Mouse (Mus musculus): ENCODE measurements around the gene Prickle1. TPM values are rescaled to one million over a fixed set of nuclear protein-coding genes. Genes with fewer than 3 reads are reported as not detected.

The Prickle1 gene
- polyA plus RNA-seq (2012; rRNA removed), result 9.8 and 11.5 TPM in 2 replicates

DNA sequence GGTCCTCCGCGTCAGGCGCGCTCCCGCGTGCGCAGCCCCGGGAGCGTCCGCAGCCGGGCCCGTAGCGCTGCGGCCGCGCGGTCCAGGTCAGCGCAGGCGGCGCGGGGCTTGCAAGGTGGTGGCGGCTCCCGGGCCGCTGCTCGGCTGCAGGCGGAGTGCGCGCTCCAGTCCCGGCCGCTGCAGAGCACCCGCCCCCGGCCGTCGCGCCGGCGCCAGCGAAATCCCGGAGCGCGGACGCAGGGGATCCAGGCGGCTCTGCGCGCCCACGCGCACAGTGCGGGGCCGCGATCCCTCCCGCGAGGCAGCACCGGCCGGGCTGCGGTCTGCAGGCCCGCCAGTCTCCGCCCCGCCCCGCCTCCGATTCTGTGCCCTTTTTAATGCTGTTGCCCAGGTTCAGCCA is at the start of gene Prickle1:
Gene Prickle1 (minus strand): TSS at position 146 of the 400 bp plus-strand sequence.
- DNase-seq (ENCODE audit: low read depth), result no peak

DNA sequence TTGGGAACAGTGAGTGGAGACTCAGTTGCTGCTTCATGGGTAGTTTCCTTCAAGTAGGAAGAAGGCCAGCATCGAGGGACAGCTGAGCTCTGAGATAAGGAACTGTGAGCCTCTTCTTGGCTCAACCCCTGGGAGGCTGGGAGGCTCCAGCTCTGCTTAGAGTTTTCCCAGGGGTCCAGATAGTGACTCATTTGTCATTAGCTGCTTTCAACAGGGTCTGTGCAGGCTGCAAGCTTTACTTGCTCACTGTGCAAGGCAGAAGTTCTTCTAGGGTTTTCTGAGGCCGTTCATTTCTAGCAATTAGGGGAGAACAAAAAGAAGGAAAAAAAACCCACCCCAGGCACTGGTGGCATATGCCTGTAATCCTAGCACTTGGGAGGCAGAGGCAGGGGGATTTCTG is 44.5 kb upstream of the Prickle1 start:
- no peak for DNase-seq (ENCODE audit: low read depth)

DNA sequence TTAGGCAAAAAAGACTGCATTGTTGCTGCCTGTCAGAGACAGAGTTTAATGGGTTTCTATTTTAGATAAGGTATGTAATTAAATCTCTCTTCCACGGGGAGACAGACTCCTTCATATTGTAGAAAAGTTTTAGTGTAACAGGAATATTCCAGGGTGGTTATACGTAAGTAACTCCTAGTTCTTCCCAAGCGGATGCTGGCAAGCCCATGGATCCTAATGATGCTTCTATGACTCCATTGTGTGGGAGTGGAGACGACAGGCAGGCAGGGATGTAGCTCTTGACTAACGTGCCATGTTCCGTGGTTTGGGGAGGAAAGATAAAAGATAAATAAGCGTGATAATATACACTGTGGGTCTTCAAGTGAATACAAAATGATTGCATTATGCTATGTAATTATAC is 41.3 kb upstream of the Prickle1 start:
- no peak for DNase-seq (ENCODE audit: low read depth)

DNA sequence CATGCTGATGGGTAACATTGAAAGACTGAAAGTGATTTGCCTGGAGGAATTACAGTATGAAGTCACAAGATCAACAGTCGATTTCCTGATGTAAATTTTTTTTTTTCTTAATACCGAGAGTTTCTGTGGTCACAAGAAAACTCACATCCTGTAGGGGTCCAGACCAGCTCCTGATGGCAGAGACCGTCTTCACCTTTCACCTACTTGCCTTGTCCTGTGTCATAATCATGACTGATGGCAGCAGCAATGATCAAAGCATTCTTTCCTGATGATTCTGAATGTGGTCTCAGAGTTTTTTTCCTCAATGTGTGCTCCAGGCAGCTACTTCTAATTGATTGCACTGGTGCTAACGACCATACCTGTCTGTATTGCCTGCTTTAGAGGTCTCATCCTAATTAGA is 39.9 kb upstream of the Prickle1 start:
- DNase-seq (ENCODE audit: low read depth), result no peak

DNA sequence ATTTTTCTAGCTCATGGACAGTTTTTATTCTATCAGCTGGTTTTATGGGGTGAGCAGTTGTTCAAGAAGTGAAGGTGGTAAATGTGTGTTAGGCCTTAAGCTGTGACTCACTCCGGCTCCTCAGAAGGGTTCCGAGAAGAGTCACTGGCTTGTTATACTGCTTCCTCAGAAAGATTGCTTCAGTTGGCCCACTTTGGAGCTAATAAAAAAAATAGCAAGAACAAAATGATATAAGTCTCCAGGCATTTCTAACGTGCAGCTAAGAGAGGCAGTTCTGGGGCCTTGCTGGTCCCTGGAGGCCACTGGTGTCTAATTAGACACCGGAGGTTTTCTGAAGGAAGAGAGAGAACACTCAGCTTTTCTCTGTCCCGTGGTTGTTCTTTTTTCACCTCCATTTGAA is 38.8 kb upstream of the Prickle1 start:
- no peak for DNase-seq (ENCODE audit: low read depth)

DNA sequence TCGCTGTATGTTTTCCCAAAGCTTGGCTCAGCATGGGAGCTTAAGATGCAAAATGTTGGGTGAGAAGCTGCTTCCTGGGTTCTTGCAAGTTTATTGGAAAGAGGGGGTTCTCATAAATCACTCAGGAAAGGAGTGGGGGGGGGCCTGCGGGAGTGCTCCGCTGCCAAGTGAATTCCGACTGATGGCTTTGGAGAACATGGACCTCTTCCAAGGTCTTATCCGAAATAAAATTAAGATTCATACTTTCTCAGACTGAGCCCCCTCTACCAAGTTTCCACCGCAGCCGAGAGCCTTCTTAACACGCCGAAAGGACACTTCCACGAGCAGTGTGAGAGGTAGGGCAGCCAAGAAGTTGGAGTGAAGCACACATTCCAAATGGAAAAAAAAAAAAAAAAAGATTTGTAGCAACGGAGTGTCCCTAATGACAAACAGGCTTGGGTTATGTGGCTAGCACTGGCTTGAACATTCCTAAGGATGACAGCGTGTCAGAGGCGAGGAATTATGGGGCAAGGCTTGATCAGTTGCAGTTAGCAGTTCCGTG is 34.4 kb upstream of the Prickle1 start:
- no peak for DNase-seq (ENCODE audit: low read depth)

DNA sequence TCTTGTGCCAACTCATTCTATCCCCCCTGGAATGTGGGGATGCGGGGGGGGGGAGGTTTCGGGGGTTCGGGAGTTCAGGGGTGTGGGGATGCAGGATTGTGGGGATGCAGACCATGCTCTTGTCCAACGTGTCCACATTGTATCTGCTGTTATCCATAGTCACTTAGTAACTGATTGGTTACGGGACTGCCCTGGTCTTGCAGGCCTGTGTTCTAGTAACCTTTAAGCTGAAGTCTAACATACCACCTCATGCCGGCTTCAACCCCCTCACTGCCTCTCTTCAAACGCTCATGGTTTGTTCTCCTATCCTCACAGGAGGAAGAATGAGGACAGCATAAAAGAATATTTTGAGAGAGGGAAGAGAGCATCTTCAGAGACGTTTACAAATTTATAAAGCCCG is 33.5 kb upstream of the Prickle1 start:
- DNase-seq (ENCODE audit: low read depth), result no peak

DNA sequence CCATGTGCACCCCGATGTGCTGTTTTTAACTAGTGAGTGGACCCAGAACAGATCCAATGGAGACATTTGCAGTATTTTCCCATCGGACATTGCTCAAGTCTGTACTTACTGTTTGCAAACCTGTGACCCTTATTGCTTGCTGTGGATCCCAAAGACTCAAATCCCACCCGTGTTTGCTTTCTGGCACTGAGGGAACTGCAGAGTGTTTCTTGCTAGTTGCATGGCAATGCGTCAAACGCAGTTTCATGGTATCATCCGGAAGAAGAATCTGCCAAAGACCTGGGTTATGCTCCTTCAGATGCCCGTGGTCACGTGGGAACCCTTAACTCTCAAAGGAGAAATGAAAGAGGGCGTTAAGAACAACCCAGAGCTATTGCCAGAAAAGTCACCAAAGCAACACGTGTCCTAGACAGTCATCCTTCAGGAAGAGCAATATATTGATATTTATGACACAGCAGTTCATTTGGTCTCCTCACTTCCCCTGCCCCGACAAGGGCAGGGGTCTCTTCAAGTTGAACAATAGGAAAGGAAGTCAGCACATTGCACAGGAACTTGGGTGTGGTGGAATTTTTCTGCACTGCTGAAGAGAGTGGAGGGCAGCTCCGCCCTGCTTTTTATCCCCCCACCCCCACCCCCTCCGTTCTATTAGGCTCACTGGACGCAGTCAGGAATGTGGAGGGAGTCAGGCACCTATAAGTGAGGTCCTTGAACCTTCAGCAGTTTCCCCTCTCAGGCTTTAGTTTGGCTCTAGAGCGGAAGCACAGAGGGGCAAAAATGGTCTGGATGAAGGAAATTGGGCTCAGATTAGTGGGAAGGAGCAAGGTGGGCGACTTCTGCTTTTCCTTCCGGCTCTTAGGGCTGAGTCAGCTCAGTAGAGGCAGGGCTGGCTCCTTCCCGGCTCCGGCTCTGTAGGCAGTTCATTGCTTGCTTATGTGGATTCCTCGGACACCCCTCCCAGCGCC is 32.4 kb upstream of the Prickle1 start:
- no peak for DNase-seq (ENCODE audit: low read depth)

DNA sequence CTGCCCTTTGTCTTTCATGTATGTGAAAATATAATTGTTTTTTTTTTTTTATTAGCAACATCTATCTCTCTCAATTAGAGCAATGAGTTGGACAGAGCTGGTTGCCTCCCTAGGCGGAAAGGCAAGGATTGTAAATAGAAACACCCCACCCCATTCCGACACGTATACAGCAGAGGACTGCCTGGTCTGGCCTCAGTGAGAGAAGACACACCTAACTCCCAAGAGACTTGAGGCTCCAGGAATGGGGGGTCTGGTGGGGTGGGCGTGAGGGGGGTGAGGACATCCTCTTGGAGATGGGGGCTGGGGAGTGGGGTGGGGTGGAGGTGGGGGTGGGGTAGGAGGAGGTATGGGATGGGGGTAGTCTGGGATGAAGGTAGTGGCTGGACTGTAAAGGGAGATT is 23.9 kb upstream of the Prickle1 start:
- DNase-seq (ENCODE audit: low read depth), result no peak

DNA sequence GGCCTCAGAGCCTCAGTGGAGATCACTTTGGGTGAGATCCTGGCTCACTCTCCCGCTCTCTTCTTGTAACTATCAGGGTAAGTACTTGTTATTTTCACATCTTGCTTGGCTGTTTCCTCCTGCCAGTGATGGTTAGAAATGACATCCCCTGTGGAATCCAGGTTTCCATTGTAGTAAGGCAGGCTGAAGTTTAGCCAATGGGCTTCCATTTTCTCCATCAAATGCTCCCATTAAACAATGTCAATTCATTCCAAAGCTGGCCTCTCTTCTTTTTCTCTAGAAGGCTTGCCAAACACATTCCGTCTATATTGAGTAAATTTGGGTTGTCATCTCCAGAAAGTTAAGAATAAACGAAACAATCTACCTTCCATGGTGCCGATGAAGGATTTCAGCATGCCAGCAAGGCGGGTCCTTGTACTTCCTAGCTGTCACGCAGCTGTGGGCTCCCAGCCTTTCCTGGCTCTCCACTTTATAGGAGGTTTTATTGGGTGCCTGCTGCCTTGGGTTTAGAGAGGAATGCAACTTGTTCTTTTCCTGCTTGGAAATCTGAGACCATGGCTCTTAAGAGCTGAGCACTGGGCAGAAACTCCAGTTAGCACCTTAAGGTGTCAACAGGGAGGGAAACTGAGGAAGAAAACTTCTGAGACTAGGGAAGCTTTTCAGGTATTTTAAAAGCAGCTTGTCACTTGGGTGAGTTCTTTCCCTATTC is 22.9 kb upstream of the Prickle1 start:
- no peak for DNase-seq (ENCODE audit: low read depth)

DNA sequence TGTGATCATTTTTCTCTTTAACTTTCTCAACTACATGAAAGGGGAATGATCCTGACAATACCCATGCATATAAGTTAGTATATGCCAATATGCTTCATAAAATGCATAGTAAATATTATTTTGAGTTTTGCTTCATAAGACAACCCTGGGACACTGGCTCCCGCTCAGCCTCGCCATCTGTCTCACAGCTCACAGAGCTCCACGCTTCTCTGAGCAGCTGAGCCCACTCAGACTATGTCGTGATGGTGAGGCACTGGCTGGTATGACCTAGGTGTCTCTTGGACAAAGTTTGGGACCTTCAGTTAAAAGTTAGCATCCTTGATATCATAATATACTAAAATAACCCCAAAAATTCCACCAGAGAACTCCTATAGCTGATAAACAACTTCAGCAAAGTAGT is 20.6 kb upstream of the Prickle1 start:
- DNase-seq (ENCODE audit: low read depth), result no peak

DNA sequence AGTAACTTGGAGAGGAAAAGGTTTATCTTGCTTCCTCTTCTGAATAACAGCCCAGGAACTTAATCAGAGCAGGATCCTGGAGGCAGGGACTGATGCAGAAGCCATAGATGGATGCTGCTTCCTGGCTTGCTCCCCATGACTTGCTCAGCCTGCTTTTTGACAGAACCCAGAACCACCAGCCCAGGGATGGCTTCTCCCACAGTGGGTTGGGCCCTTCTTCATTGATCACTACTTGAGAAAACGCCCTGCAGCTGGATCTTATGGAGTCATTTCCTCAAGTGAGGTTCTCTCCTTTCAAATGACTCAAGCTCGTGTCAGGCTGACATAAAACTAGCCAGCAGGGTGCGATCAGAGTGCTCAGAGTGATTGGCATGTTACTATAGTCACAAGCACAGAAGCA is 19.3 kb upstream of the Prickle1 start:
- no peak for DNase-seq (ENCODE audit: low read depth)

DNA sequence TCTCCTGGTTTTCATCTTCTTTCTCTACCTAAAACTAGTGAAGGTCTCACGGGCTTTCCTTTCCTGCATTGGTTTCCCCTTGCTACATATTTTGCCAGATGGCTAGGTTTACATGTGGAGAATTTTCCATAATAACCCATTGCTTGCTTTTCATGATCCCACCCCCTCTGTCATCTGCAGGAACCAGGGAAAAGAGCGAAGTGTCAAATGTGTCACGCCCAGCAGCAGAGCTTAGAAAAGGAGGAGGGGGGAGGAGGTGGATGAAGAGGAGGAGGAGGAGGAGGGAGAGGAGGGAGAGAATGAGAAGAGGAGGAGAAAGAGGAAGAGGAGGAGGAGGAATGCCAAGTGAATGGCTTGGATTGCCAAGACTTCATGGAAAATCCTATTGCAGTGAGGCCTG is 17.9 kb upstream of the Prickle1 start:
- DNase-seq (ENCODE audit: low read depth), result no peak

DNA sequence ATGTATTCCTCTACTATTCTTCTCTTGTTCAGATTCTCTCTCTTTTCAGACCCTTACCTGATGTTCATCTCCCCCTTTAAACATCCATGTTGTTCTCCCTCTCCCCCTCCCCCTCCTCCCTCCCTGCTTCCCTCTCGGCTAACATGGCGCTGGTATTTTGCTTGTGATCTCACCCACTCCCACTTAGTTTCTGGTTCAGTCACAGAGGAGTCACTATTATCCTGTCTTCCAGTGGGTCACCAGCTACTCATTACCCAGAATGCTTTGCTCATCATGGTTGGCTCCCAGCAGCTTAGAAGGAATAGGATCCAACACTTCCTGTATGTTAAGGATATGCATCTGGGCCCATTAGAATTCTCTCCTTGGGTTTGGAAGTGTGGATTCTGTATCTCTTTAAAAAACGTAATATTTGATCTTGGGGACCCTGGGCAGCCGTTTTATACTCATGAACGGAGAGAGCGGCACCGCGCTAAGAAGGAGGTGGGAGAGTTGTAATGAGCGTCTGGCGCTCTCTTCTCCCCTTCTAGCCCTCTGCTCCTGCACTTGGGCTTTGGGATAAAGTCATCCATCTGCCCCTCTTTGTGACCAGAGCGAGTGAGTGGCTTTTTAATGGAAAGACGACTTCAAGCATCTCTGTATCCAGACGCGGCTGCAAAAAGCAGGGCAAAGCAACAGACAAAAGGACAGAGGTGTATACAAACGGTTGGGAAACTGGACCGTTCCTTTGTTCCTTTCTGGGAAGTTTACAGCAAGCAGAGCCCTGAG is 16.0 kb upstream of the Prickle1 start:
- DNase-seq (ENCODE audit: low read depth), result no peak

DNA sequence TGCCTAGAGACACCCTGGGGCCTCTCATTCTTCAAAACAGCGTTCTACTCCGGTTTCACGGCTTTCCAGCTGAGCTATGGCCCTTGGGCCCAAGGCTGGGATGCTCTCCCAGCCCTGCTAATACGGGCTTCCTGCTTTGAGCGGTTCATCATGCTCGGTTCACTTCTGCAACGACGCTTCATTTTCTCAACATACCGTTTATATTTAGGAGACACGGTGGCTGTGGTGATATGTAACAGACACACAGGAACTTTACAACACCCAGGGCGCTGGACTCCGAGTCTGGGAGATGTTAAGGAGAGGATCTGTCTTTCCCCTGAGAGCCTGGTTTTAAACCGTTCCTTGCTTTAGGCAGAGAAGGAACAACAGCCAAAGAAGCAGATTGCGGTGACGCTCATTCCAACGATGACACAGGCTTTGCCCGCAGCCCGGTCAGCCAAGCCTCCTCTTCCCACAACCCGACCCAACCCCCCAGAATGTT is 15.1 kb upstream of the Prickle1 start:
- DNase-seq (ENCODE audit: low read depth), result no peak

DNA sequence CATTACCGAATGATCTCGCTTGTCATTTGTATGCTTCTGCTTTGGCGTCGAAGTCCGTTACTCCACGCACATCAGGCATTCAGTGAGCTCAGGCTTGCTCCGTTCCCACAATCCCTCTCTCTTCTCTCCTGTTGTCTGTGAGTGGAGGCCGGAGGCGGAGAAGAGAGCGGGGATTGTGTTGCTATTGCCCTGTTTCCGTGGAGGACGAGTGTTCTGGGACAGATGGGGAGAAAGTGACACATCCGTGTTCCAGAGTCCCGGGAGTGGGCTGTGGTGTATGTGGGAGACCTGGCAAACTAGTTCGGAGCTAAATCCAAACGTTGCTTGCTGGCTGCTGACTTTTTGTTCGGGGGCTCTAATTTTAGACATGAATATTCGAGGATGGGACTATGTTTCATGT is 14.6 kb upstream of the Prickle1 start:
- no peak for DNase-seq (ENCODE audit: low read depth)

DNA sequence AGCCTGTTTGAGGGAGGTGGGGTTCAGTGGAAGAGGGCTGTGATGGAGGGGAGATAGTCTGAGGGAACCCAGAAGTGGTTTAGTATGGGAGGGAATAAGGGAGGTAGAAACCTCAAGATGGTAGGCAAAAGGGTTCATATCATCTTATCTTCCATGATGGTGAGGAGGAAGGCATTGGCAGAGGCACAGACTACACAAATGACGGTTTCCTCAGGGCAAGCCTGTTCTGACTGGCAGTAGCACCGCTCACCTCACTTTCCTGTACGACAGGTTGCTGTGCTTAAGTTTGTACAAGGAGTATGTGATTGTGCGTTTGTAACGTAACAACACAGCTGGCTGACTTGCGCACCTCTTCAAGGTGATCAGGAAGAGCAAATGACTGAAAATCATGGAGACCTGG is 7.2 kb upstream of the Prickle1 start:
- no peak for DNase-seq (ENCODE audit: low read depth)

DNA sequence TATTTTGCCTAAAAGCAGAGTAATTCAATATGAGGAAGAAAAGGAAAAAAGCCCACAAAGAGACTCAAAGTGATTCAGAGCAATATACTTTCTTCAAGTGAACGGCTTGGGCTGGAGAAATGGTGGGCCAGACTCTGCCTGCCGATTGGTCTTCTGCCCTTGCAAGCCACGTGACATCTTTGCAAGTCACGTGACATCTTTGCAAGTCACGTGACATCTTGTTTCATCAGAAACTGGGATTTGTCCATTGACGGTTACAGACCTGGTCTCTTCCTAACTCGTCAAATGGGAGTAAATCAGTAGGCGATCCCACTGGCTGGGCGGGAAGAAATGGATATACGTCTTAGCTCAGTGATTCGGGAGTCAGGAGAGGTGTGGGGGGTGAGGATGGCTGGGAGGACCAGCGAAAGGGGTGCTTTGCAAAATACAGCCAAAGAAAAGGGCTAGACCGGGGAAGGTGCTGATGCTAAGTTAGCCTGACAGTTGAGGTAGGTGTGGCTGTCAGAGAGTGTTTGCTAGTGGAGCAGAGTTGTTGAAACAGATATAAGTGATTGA is 5.8 kb upstream of the Prickle1 start:
- DNase-seq (ENCODE audit: low read depth), result no peak

DNA sequence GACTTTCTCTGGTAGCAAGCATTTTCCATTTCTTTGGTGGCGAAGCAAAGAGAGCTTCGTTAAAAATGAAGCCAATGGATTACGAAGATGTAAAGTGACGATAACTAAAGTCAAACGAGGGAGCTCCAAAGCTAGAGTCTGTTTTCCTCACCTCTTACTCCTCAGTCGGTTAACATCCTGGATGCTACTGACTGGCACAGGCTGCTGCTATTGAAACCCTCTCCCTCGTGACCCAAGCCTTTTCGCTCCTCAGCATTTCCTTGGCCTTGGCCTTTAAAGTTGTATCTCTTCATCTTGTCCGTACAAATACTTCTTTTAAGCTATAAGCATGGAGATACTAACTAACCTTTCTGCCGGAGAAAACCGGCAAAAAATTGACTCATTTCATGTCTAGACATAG is 1.3 kb upstream of the Prickle1 start:
- DNase-seq (ENCODE audit: low read depth), result no peak

DNA sequence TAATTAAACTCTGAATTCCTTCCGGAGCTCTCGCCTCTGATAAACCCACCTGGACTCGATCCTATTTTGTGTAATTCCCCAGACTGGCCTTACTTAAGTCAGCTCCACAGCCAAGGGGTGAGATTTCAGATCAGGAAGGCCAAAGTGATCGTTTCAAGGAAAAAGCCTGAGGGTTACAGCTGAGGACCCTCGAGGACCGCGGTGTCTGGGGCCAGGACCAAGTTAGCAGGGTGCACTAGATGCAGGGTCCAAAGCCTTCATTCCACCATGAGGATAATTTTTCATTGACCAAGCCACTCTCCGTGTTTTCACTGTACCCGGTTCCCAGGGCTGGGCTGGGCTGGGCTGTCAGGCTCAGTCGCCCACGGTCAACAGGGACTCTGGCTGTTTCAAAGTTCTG is 594 bp upstream of the Prickle1 start:
- no peak for DNase-seq (ENCODE audit: low read depth)

DNA sequence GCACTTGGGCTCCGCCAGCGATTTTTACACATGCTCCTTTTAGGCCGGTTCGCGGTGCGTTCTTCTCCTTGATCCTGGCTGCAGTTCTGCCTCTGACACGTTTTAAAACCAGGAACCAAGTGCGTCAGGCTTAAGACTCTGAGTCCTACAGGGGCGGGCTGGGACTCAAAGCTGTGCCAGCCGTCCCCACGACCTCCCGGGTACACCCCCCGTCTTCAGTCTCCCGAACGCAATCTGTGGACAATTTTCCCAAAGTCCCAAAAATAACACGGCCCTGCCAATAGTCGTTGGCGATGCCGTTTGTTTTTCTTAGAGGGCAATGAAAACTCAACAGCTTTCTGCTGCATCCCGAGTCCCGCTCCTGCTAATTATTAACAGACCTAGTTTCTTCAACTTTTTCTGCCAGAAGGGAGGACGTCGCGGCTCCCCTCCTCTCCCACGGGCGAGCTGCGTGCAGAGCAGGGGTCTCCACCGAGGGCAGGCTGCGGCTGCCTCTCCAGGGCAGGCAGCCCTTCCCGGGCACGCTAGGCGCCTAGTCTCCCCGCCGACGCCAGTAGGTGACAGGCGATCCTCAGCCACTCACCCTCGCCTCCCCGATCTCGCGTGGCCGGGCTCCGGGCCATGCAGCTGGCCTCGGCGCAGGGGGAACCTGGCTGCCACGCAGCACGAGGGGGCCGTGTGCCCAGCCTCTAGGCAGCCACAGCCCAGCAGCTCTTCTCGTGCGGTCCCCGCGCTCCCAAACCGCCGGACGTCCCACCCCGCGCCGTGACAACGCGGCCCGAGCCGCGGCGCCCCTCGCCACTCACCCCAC is 598 bp downstream of the Prickle1 start:
- no peak for DNase-seq (ENCODE audit: low read depth)

Data from gonadal fat pad, adult 2 months (tissue).